Mouse (Mus musculus) midbrain, embryonic 11.5 days (tissue): ENCODE results near the gene Sytl3. TPM values are rescaled to one million over a fixed set of nuclear protein-coding genes. Genes with fewer than 3 reads are reported as not detected.

Experiments
- ATAC-seq: fragments of 200-750 bp; cut with Nextera tagmentation; 2 replicates; pipeline ENCODE4 v1.8.0; 2017; ENCODE audit warnings: moderate TSS enrichment, moderate library complexity; ENCODE audit not compliant: low FRiP score
- DNase-seq: peaks from one replicate; pipeline ENCODE4 v3.0.0; 2015; ENCODE audit warnings: low spot score; ENCODE audit errors: missing footprints
- H3K27ac ChIP-seq: fragments of 300-500 bp; sonication (generic); 2 replicates; pipeline ENCODE4 v1.5.1; 2014; ENCODE audit warnings: low read depth, low read length
- H3K27me3 ChIP-seq: fragments of 300-500 bp; sonication (generic); 2 replicates; pipeline ENCODE4 v1.6.1; 2014; ENCODE audit warnings: mild to moderate bottlenecking, low read length, moderate library complexity, mixed read lengths; ENCODE audit not compliant: control insufficient read depth, insufficient read depth
- H3K36me3 ChIP-seq: fragments of 300-500 bp; sonication (generic); 2 replicates; pipeline ENCODE4 v1.6.1; 2014; ENCODE audit warnings: mild to moderate bottlenecking, low read length, moderate library complexity, mixed read lengths; ENCODE audit not compliant: control insufficient read depth, insufficient read depth
- H3K4me1 ChIP-seq: fragments of 300-500 bp; sonication (generic); 2 replicates; pipeline ENCODE4 v1.6.1; 2014; ENCODE audit warnings: low read length; ENCODE audit not compliant: control insufficient read depth, insufficient read depth
- H3K4me2 ChIP-seq: fragments of 300-500 bp; sonication (generic); 2 replicates; pipeline ENCODE4 v1.6.1; 2014; ENCODE audit warnings: mild to moderate bottlenecking, moderate library complexity
- H3K4me3 ChIP-seq: fragments of 300-500 bp; sonication (generic); 2 replicates; pipeline ENCODE4 v1.5.1; 2014; ENCODE audit warnings: low read depth, low read length
- H3K9ac ChIP-seq: fragments of 300-500 bp; sonication (generic); 2 replicates; pipeline ENCODE4 v1.6.1; 2014; ENCODE audit warnings: low read length
- H3K9me3 ChIP-seq: fragments of 300-500 bp; sonication (generic); 2 replicates; pipeline ENCODE4 v1.6.1; 2016; ENCODE audit warnings: low read length; ENCODE audit not compliant: control insufficient read depth
- WGBS: fragments of 180-500 bp; shearing (Covaris S2); extraction: QIAGEN DNeasy Blood & Tissue Kit; methylation state at CpG from one replicate; pipeline ENCODE4 v1.1.7; 2014; 5-methylcytosine and 5-hydroxymethylcytosine counted together
- polyA plus RNA-seq: library from polyadenylated mRNA; unstranded; fragments of >200 nt; fragmentation: Nextera tagmentation; extraction: Ambion mirVana; gene quantifications from 2 replicates; pipeline ENCODE4 v1.2.1, GENCODE M21; 2014

Gene Sytl3
- polyA plus RNA-seq, 1 experiment from 2014 or later, result not detected

DNA sequence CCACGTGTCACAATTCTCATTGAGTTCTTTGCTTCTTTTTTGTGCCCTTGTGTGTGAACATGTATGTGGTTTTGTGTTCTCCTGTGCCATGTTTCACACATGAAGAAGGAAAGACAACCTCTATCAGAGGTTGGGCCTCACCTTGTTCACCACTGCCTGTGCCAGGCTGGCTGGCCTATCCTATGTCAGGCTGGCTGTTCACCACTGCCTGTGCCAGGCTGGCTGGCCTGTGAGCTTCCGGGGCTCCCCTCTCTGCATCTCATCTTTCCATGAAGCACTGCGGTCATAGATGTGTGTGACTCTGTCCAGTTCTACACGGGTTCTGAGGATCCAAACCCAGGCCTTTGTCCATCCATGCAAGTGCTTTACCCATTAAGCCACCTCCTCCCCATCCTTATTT lies 128.3 kb downstream of the Sytl3 start:
- WGBS, result 91% methylated on average over 4 of the region's 4 CpGs
- ATAC-seq, result no peak

More for the DNA sequence above, 128.3 kb downstream of the Sytl3 start:
- H3K27me3 ChIP-seq, result peaks cover 5% of the 10 kb centered on the region; the same call in 1 of the 2 replicates
- H3K4me3 ChIP-seq, result no peak overlapping the region
- no peak overlapping the region for H3K9ac ChIP-seq
- H3K4me2 ChIP-seq, result no peak overlapping the region
- H3K9me3 ChIP-seq, result no peaks in the 10 kb centered on the region
- no peak overlapping the region for H3K27ac ChIP-seq
- H3K4me1 ChIP-seq, result peaks cover 3% of the 10 kb centered on the region; the same call in 1 of the 2 replicates
- DNase-seq, result no peak
- H3K36me3 ChIP-seq, result no peaks in the 10 kb centered on the region

Other genes starting within 250 kb of the Sytl3 start
- gene Dynlt1b, start 229.0 kb upstream of the Sytl3 start, polyA plus RNA-seq, result 673 and 680 TPM in 2 replicates
- 32.5 and 33.3 TPM in 2 replicates for gene Dynlt1c, start 57.4 kb upstream of the Sytl3 start, polyA plus RNA-seq
- 302 and 308 TPM in 2 replicates for gene Dynlt1f, start 3.2 kb upstream of the Sytl3 start, polyA plus RNA-seq
- gene Ezr, start 123.7 kb downstream of the Sytl3 start, polyA plus RNA-seq, result 47.0 and 51.0 TPM in 2 replicates